Mouse (Mus musculus) liver, embryonic 14.5 days (tissue): ENCODE data around the gene Pde10a.

Source experiments
- CTCF ChIP-seq: IDR thresholded peaks from 2 replicates; pipeline ENCODE4 v1.5.1; 2016; ENCODE audit warnings: antibody characterized with exemption, low read depth, control low read depth
- EP300 ChIP-seq: IDR thresholded peaks from 2 replicates; pipeline ENCODE4 v1.6.1; 2016; ENCODE audit warnings: antibody characterized with exemption, low read depth

- TF ChIP-seq CTCF (no peak), EP300 (no peak)
Measured at GRCm38 (mm10) chr17:8871997-8872593, 346.9 kb downstream of the Pde10a start.
